Mouse (Mus musculus) adrenal gland, postnatal 4 days (tissue): ENCODE results near the gene Acox1. TPM values are rescaled to one million over a fixed set of nuclear protein-coding genes. Genes with fewer than 3 reads are reported as not detected.
A peak's percentile ranks its signal among the peaks of the same experiment; 100 is the strongest.

ENCODE experiments used
- DNase-seq, 2 experiments: peaks; one replicate each; pipeline ENCODE4 v3.0.0; 2021 to 2022; ENCODE audit warnings: low spot score in 2 of 2, mixed read lengths in 2 of 2
- long read RNA-seq, 2 experiments: library from polyadenylated mRNA; stranded (forward); transcript quantifications; one replicate each; pipeline ENCODE4 v2.0.0; 2021
- total RNA-seq, 2 experiments: library from RNA; stranded (reverse); gene quantifications; 2 replicates each; pipeline ENCODE4 v1.2.3; 2021

Acox1 gene
- total RNA-seq: 100 to 1,000 TPM; 100 to 111 TPM
- long read RNA-seq, experiment 1, transcript Acox1-201 (14 exons, 3,987 nt): major isoform, 25 of 44 reads
- long read RNA-seq, experiment 1, transcript Acox1-202 (14 exons, 3,743 nt): minor isoform, 5 of 44 reads
- long read RNA-seq, experiment 1, partial matches to known transcripts: 7 of 44 reads
- long read RNA-seq, experiment 1, other reads (novel, unspliced or antisense): 7 of 44 reads
- long read RNA-seq, experiment 2, transcript Acox1-201 (14 exons, 3,987 nt): major isoform, 39 of 85 reads
- long read RNA-seq, experiment 2, partial matches to known transcripts: 41 of 85 reads
- long read RNA-seq, experiment 2, other reads (novel, unspliced or antisense): 3 of 85 reads

DNA sequence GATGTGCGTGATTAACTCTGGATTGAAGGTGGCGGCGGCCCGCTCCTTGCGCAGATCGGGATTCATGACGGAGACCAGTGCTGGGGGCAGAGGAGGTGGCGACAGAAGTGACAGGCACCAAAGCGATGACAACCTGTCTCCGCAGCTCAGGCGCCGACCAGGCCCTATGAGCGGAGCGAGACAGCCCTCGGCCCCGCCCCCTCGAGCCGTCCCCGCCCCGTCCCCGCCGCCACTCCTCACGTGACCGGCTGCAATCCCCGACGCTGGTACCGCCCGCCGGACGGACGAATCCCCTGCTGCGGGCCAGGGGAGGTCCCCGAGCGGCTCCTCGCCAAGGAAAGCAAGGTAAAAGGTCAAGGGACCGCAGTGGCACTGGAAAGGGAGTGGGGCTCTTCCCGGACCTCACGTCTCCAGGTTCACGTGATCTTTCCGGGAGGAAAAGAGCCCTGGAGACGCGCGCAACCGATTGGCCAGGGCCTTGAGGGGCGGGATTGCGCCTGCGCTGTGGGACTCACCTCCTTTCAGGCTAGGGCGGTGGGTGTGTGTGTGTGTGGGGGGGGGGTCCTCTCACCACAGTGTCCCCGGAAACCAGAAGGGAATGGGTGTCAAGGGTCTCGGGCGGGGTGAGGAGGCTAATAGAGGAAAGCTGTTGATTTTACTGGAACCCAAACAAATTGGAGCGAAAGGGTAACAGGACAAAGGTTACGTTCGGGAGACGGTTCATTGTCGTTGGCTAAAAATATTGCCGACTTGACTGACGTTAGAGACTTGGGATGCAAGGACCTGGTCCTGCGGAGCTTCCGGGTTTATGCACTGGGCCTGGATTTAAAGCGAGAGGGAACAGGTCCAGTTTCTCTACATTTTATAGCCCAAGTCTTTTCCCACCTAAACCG lies at the start of gene Acox1, which contains the start of gene Ten1:
Gene Acox1 (minus strand): TSS at position 407 of the 893 bp plus-strand sequence.
Gene Ten1 (plus strand): TSS at position 217 of the 893 bp plus-strand sequence.
- DNase-seq: peak; percentile 89 to 97

DNA sequence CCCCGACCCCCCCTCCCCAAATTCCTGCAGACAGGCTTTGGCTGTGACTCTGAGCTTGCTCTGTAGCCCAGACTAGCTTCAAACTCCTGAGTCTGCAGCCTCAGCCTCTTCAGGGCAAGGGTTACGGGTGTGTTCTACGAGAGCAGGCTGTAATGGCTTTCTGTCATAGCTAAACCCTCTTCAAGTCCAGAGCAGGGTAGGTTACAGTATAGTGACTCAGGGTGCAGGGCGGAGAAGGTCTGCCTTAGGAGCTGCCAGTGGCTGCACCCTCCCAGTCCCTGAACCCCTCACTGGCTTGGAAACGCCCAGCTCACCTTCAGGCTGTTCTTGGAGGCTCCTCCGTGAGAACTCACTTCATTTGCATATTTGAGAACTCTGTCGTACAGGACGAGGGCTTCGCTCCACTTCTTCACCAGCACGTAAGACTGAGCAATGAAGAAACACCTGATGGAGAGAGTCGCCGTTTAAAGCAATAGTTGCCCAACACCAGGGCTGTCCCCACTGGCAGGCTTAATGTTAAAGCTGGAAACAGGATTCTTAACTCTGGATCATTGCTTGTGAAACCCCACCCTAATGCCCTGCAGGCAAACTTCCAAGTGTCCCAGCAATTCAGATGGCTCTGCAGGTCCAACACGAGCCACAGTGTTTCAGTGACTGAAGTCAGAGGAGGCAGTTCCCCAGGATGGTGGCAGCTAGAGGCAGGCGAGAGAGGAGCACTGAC lies 48.8 kb upstream of the Acox1 start:
- no peak for DNase-seq

DNA sequence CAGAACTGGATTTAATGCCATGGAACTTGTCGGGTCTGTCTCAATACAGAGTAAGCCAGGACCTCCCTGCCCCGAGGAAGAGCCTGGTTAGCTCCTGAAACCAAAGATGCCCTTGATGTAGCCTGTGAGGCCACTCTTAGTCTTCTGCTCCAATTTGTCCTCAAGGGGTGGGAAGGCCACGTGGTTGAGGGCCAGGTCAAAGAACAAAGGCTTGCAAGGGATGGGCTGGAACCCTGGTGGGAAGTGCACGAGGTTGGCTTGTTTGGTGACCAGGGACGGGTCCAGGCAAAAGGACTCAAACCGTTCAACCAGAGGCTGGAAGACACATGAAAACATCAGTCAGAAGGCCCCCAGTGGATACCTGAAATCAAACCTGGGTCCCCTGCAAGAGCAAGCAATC lies 46.8 kb upstream of the Acox1 start:
- DNase-seq: no peak

DNA sequence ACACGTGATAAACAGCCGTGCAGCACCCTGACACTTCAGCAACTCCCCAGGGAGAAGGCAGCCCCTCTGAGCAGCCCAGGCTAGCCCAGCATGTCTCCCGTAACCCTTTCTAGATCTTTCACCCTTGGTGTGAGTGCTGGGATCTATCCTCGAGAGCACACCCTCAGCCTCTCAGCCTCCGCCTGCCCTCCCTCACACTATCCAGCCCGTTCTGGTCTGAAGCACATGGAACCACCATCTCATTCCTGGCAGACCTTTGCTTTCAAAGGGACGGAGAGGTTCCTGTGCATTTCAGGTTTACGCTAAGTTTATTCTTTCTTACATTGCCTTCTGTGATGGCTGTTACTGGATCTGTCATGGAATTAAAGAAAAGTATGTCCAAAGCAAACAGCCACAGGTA lies 45.7 kb upstream of the Acox1 start:
- DNase-seq: no peak

DNA sequence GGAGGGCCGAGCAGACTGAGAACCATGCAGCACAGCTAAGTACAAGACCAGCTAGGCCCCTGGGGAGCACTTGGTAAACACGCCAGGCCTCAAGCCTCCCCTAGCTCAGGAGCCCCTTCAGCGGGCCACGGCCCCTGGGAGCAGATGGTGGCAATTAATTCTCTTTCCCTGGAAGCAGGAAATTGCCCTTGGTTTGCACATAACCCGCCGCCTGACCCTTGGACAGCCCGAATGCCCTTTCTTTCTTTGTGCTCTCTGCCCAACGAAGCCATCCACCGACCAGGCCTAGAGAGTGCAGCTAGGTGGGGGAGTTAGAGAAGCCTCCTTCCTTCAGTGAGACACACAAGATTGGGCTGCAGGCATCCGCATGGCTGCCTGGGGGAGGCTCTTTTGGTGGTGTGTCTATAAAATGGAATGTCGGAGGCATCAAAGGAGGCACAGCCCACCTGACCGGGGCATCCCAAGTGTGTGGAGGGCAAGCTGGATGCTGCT lies 42.9 kb upstream of the Acox1 start:
- no peak for DNase-seq

DNA sequence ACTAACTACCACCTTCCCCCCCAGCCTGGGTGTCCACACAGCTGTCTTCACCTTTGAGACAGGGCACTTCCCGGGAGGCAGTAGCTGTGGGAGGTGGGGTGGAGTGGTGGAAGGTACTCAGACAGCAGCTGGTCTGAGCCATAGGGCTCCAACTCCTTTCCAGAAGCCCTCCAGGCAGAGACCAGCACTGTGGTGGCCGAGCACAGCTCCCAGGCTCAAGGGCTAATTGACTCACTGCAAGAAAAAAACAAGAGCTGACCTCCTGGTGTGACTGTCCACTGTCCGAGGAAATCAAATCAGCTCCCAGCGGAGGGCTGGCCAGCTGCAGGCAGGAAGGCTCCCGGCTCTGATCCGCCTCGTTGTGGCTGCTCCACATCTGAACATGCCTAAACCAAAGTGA lies 41.0 kb upstream of the Acox1 start:
- DNase-seq: no peak

DNA sequence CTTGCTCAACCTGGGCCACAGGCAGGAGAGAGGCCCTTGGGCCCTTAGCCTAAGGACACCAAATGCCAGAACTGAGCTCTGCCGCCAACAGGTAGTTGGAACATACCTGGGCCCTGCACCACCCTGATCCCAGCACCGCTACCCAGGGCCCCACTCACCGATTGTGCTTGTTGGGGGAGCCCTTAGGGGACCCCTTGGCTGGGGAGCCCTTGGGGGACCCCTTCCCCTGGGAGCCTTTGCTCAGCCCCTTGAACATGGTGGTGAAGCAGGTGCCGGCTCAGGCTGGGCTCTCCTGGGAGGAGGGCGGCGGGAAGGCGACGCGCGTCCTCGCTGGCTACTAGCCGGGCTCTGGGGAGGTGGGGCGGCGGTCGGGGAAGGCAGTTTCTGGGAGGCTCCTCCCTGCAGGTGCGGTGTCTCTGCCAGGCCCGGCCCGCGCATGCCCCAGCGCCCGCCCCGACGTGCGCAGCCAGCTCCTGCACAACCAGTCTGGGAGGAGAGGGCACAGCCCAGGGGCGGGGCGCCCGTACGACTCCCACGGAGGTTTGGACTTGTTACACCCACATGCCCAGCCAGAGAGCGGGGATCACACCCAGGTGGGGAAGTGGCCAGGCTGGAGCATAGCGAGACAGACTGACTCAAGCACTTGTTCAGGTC lies 39.0 kb upstream of the Acox1 start, which contains the start of gene Evpl:
Gene Evpl (minus strand): TSS at position 336 of the 654 bp plus-strand sequence.
- DNase-seq: no peak

DNA sequence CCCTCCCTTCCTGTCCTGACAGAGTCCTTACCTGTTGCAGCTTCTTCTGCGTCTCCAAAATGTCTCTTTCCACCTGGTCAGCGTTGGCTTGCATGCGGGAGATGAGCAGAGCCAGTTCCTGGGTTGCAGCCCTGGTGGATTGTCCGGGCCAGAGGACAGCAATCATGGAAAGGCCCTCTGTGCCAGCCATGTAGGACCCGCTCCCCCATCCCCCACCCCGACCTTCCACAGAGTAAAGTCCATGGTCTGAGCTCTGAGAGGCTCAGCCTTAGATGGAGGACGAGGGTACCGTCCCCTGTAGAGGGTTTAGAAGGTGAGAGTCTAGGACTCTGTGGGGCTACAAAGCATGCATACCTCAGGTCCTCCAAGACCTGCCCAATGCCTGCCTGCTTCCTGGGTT lies 36.1 kb upstream of the Acox1 start:
- no peak for DNase-seq

DNA sequence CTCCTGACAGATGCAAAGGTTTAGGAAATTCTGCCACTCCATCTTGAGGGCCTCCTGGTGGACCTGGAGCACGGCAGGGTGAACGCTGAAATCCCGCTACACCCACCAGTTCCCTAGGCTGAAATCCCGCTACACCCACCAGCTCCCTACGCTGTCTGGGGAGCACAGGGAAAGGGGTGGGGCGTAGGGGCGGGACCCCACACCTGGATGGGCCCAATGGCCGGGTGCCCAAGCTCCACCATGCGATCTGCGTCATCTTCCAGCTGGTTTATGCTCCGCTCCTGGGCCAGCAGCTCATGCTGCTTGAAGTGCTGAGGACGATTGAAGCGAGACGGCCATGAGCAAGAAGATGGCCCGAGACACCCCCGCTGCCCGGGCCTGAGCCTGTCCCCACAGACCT lies 33.6 kb upstream of the Acox1 start:
- DNase-seq: no peak

DNA sequence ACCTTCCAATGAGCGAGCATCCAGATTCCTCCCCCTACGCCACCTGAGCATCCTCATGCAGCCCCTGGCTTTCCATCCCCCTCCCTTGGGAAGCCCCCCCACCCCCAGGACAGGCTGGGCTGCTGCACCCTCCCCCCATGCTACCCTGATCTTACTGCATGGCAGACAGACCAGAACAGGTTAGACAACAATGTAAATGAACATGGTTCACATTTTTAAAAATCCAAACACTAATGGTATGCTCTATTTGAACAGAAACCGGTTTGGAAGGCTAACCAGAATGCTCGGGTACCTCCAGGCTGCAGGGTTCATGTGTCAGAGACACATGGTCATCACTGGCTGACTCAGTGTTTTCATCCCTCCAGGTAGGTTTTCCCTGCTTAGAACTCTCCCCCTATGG lies 29.9 kb upstream of the Acox1 start:
- DNase-seq: no peak

DNA sequence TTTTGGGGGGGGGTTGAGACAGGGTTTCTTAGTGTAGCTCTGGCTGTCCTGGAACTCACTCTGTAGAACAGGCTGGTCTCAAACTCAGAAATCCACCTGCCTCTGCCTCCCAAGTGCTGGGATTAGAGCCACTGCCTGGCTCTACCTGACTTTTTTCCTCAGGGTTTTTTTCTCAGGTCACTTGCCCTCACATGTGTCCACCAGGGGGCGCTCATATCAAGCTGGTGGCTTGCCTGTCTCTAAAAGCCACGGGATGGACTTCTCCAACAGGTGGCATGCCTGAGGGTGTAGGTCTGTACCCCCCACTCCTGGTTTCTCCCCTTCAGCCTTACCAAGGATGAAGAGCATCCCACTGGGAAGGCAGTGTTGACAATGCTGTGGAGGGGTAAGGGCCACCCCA lies 27.6 kb upstream of the Acox1 start:
- DNase-seq: peak; percentile 64 to 81

DNA sequence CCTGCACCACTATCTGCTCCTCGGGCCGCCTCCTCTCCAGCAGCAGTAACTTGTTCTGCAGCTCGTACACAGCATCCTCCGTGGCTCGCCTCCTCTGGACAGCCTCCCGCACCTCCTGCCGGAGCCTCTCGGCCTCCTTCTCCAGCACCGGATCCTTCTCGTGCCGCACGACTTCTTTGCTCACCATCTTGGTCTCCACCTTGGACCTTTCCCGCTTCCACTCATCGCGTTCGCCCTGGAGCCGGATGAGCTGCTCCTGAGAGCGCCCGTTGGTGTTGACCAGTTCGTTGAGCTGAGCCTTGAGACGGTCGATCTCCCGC lies 23.9 kb upstream of the Acox1 start:
- DNase-seq: no peak

DNA sequence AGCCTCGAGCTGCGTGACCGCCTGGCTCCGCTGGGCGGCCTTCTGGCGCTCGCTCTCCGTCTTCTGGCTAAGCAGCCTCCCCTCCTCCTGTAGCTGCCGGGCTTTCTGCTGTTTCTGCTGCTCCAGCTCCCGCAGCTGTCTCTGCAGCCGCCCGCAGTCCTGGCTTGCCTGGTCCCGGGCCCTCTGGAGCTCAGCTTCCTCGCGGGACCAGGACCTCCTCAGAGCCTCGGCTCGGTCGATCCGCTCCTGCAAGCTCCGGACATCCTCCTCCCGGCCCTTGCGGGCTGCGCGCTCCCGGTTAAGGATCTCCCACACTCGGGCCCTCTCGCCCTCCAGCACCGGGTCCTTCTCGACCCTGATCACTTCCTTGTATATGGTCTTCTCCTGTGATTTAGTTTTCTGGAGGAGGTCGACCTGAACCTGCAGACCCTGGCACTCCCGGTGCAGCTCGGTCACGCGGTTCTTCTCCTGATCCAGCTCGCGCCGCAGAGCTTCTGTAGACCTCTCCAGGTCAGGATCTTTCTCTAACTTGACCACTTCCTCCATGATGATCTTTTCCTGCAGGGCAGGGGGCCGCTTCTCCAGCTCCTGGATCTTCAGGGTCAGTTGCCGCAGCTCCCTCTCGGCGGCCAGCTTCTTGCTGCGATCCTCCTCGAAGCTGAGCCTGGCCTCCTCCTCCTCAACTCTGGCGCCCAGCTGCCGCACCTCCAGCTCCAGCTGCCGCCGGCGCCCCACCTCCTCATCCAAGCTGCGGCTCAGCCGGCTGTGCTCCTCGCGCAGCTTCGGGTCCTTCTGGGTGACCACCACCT lies 23.3 kb upstream of the Acox1 start:
- DNase-seq: no peak

DNA sequence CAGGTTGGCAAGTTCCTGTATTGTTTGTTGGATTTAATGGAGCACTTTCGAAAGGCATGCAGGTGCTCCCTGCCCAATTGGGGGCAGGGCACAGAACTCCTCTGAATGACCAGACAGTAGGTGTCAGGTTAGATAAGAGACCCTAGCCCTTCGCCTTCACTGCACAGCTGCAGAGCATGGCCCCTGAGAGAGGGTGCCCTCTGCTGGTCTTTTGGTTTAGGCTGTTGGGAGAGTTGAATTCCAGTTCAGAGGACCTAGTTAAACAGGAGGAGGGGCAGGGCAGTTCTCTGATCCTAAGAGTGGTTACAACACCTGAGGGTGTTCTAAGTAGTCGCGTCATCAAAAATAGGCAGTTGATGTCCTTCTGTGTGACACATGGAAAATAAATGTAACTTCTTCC lies 21.0 kb upstream of the Acox1 start:
- no peak for DNase-seq

DNA sequence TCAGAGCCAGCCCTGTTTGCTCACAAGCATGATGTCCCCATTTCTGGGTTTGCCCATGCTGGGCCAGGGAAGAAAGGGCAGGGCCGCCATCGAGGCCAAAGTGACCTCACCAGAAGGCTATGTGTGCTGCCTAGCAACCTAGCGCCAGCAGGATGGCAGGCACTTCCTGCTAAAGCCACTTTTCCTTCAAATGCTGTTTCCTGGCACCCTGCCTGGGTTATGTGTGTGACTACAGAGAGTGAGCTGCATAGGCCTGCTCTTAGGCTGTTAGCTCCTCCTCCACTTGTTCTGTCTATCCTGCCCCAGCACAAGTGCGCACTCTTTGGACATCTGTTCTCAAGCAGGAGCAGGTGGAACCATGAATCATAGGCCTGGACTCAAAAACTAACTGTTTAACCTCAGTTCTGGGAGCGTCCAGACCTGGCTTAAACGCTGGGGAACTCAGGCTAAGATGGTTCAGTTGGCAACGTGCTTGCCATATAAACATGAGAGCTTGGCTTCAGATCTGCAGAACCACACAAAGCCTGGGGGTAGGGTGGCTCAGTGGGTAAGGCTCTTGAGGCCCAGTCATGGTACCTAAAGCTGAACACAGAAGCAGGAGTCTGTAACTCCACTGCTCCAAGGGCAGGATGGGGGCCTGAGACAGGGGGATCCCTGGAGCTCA lies 20.0 kb upstream of the Acox1 start:
- peak; percentile 70 to 91 for DNase-seq

DNA sequence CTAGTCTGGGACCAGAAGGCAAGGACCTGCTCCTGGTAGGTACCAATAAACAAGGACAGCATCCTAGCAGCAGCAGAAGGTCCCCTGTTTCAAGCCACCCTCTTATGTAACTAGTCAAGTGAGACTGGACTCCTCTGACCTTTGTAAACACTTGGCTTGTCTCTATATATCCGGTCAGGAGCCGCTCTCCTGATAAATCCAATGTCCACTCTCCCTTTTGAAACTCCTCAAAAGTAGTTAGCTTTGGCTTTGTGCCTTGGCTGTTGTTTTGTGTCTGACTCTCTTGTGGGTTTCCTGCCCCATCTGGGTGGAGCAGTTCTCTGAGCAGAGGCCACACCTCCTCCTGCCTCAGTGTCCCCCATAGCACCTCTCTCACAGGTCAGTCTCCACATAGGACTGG lies 19.4 kb upstream of the Acox1 start:
- no peak for DNase-seq

DNA sequence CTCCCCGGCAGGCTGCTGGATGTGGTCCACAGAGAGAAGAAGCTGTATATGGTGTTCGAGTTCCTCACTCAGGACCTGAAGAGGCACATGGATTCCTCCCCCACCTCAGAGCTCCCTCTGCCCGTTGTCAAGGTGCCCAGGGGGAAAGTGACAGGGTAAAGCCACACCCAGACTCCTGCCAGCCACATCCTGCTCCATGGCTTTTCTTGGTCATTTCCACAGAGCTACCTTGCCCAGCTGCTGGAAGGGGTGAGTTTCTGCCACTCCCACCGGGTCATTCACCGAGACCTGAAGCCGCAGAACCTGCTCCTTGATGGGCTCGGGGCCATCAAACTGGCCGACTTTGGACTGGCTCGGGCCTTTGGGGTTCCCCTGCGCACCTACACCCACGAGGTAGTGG lies 17.7 kb upstream of the Acox1 start:
- DNase-seq: no peak

DNA sequence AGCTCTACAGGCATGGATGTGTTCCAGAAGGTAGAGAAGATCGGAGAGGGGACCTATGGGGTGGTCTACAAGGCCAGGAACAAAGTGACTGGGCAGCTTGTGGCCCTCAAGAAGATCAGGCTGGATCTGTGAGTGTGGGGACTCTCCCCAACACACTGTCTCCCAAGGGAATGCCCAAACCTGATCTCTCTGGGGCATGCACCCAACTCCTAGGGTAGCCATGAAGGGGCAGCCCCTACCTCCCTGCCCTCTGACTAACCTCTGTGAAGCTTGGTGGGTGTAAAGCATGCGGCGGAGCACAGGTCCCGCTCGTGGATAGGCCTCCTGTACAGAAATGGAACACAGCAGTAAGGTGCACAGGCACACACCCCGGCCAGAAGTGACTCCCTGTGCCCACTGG lies 17.1 kb upstream of the Acox1 start:
- DNase-seq: no peak

DNA sequence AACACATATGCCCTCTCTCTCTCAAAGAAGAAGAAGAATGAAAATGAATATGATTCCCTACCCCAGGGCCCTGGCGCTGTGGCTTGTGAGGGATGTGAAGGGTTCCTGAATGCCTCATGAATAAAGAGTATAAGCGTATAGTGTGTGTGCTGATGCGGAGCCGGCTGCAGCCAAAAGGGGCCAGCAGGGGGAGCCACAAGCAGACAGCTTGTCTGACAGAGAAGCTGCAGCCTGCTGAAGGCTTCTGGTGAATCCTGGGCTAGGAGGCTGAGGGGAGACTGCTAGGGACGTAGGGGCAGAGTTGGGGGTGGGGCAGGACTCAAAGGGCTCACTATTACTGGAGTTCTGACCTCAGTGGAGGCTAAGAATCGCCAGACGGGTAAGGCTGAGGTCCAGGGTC lies 16.3 kb upstream of the Acox1 start:
- DNase-seq: no peak
